Mouse (Mus musculus) gastrocnemius, postnatal 25 days (tissue): ENCODE results near the gene Pnp2. TPM values are rescaled to one million over a fixed set of nuclear protein-coding genes. Genes with fewer than 3 reads are reported as not detected.
"Not testable (repeated sequence)": the region's sequence is repeated elsewhere in the genome, so short reads cannot be mapped to it uniquely, and the experiment has no call there.

Experiments
- DNase-seq: peaks from one replicate; pipeline ENCODE4 v3.0.0; 2022
- long read RNA-seq, 2 experiments: library from polyadenylated mRNA; stranded (forward); transcript quantifications; one replicate each; pipeline ENCODE4 v2.0.0; 2021
- total RNA-seq, 2 experiments: library from RNA; stranded (reverse); gene quantifications; 1 replicate in 1 of 2; 2 replicates in 1 of 2; pipeline ENCODE4 v1.2.3; 2021

Pnp2 gene
- total RNA-seq = under 1 TPM; 0.46 to 0.49 TPM
- long read RNA-seq, experiment 1 = 0 reads
- long read RNA-seq, experiment 2 = 0 reads

DNA sequence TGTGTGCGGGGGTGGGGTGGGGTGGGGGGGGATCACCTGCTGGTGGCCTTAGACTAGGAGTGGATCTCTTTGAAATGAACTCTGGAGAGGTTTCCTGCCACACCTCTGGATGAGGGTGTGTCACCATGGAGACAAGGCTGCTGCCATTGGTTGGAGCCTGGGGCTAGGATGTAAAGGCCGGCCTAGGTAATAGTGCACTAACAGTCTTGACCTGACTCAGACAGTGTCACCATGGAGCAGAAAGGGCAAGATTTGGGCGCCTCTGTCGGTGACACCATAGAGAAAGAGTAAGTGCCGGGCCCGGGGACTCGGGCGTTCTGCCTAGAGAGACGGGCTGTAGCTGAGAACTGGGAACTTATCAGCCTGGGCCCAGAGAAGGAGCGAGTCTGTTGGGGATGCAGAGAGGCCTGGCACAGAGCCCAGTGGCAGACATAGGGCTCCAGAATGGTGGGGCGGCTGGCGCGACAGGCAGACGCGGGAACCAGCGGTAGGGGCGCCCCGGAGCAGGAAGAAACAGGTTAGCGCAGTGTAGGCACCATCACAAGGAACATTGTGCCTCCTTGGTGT is at the start of gene Pnp2:
Gene Pnp2 (plus strand): TSS at position 51 of the 567 bp plus-strand sequence.
- peak; percentile 38 for DNase-seq

DNA sequence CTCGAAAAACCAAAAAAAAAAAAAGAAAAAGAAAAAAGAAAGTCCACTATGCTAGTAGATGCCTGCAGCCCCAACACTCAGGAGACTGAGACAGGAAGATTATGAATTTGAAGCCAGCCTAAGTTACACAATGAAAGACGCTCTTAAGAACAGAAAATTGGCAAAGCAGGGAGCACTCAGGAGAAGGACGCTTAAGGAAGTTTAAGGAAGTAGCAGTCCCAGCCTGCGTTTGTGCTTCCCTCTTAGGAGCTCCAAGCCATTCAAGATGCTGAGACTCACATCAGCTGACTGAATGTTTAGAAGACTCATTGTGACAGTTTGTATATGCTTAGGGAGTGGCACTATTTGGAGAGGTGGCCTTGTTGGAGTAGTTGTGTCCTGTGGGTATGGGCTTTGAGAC is 47.7 kb upstream of the Pnp2 start:
- DNase-seq = no peak

DNA sequence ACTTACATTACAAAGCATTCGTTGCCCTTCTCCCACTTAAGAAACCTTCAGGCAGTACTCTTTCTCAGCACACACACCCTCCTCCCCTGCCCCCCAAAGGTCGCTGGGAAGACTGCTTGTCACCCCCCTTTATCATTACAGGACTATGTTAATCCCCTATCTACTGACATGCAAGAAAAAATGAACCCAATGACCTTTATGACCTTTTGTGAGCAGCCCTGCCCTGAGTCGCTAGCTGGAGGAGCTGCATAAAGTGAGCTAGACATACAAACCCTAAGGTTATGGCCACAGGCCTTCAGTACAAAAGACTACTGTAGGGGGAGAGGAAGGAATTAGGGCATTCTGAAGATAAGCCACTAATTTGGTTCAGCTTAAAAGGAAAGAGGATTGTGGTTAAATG is 44.4 kb upstream of the Pnp2 start:
- no peak for DNase-seq

DNA sequence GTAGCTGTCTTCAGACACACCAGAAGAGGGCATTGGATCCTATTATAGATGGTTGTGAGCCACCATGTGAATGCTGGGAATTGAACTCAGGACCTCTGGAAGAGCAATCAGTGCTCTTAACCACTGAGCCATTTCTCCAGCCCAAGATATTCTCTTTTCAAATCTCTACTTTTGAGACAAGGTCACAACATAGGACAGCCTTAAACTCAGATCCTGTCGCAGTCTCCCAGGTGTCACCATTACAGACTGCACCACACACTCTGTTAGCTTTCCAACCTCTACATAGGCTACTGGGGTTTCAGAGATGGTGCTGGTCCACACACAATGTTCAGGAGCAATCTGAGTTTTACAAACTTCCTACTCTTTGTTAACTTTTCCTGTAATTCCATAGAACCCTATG is 32.4 kb upstream of the Pnp2 start:
- DNase-seq = not testable (repeated sequence)

DNA sequence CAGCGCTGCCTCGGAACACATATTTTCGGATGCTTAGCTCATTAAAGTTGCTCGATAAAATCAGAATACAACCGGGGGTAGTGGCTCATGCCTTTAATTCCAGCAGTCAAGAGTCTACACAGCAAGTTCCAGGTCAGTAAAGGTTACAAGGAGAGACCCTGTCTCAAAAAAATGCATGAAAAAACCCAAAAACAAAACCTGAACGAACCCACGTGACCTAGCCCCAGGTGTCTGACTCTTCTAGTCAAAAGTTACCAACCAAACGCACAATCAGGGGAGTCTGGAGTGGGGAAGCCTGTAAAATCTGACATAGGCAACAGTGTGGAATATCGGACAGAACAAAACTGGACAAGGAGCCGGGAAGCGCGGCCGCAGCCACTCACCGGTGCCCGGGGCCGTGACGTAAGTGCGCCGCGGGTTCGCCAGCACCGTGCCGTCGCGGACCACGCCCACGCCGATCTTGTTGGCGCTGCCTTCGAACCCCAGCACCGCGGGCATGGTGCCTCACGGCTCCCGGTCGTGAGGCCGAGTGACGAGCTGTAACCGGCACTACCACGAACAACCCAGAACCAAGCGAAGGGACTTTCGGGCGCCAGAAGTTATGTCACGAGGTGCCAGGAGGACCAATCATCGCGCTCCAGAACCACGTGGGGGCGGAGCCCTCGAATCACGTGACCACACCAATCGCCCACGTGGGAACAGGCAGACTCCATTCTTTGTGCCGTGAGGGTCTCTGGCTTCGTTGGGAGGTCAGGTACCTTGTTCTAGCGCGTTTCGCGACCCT is 31.3 kb upstream of the Pnp2 start, which contains the start of the genes Osgep and Apex1:
Gene Osgep (minus strand): TSS at position 613 of the 784 bp plus-strand sequence.
Gene Apex1 (plus strand): TSS at position 688 of the 784 bp plus-strand sequence.
- DNase-seq = peak; percentile 94

DNA sequence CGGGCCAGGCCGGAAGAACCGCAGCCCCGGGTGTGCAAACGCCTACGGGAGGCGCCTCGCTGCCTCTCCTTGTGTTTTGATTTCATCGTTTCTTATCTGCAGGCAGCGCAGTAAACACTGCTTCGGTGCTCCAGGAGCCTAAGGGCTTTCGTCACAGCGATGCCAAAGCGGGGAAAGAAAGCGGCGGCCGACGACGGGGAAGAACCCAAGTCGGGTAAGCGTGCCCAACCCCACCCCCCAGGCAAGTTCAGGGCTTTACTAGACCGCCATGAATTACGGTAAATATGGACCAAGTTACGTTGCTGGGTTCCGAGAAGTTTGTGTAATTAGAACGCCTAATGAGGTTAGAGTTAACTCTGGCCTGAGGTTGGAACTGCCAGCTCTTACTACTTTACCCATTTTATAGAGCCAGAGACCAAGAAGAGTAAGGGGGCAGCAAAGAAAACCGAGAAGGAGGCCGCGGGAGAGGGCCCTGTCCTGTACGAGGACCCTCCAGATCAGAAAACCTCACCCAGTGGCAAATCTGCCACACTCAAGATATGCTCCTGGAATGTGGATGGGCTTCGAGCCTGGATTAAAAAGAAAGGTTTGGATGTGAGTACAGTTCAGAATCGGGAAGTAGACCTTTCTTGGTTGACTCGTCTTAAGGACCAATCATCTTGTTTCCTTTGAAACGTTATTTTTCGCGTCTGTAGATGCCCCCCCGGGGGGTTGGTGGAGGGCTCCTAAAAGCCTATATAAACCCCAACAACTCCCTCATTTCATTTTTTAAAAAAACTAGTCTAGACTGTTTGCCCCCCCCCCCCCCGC is 30.5 kb upstream of the Pnp2 start:
- no peak for DNase-seq

DNA sequence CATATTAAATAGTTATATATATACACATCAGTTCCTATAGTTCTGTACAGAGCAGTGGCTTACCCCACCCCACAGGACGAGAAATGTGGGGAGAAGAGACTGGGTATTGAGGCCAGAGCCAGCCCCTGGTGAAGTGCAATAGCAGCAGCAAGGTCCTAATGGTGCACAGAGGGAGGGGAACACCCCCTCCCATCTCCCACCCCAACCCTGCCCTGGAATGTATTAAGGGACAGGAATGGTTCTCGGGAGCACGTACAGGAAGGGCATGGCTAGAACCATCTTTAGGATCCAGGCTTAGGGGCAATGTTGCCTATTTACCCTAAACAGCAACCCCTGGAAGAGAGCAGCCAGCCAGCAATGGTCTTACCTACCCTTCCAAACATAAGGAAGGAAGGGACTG is 28.4 kb upstream of the Pnp2 start:
- DNase-seq = no peak

DNA sequence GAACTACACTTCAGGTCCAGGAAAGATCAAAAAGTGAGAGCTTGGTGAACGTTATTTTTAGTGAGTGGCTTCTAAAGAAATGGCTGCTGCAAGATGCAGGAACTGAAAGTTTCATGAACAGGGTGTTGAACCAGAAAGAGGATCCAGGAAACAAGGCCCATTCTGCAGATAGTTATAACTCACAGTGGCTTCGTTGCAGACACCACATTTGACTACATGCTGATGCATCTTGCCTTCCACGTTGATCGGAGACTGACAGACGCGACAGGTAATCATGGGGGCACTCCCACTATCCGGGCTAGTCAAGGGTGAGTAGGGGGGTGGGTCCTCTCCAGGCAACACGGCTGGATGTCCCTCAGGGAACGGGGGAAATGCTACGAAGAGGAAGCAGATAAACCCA is 25.8 kb upstream of the Pnp2 start:
- DNase-seq = no peak

DNA sequence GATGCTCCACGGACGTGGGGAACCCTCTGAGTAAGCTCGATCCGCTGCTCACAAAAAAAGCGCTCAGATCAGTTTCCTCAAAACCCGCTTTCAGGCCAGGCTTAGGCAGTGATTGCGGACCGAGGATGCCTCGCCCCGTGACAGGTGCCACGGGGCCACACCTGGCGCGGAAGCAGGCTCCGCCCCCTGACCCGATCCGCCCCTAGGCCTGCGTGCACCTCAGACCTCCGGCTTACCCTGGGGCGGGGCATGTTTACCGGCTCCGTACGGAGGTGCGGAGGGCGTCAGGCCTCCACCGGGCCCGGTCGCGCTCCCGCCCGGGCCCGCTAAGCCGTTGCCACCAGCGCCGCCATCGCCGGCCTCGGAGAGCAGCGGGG is 25.4 kb upstream of the Pnp2 start:
- no peak for DNase-seq

DNA sequence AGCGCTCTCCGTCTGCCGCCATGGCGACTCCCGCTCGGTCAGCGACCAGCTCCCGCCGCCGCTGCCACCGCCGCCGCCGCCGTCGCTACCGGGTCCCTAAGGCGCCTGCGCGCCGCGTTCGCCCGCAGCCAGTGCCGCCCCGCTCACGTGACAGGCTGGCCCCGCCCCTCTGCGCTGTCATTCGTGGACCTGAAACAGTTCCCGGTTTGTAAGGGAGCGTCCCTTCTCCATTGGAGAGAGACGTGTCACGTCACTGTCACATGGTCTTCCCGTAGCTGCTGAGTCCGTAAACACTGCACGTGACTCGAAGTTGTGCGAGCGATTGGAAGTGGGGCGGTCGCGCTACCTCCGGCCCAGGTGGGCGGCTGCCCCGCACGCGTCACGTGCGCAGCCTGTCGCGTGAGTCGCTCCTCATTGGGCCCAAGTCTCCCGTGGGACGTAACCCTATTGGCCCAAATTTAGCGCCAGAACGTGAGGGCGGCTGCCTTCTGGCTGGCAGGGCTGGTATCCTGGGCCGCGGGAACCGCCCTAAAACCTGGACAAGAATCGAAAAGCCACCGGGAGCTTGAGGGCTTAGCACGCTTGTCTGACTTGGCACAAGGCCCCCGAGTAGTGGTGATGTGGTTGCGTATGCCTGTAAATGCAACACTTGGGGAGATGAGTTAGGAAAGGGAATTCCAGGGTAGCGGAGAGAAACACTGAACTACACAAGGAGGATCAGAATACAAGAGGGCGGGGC is 24.9 kb upstream of the Pnp2 start, which contains the start of the genes Pip4p1 and Pnp:
Gene Pip4p1 (minus strand): TSS at position 103 of the 739 bp plus-strand sequence.
Gene Pnp (plus strand): TSS at position 329 of the 739 bp plus-strand sequence.
- DNase-seq = peak; percentile 99

- no peak for DNase-seq
Observed at GRCm38 (mm10) chr14:50931493-50932020, 24.2 kb upstream of the Pnp2 start.

- no peak for DNase-seq
Observed at GRCm38 (mm10) chr14:50936649-50937048, 19.1 kb upstream of the Pnp2 start.

DNA sequence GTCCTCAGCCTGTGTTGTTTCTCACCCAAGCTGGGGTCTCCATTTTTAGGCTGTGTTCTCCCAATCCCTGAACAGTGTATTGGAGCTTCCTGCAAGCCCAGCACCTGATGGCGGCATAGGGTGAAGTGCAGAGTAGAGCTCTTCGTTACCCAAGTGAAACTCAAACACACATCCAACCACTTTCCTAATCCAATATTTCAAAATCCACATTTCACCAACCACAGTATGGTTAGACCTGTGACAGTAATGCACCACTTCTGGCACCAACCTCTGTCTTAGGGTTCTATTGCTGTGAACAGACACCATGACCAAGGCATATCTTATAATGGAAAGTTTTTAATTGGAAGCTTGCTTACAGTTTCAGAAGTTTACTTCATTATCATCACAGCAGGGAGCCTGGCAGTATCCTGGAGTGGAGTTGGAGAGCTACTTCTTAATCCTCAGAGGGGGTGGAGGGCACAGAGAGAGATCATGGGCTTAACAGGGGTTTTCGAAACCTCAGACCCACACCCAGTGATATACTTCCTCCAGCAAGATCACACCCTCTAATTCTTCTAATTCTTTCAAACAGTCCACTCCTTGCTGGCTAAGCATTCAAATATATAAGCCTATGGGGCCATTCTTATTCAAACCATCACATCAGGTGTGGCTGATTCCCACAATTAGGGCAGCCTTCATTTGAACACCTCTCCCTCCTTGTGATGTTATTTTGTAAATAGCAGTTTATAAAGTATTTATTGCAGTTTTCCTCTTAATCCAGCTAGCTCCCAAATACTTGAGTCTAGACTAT is 17.5 kb upstream of the Pnp2 start:
- DNase-seq = no peak

DNA sequence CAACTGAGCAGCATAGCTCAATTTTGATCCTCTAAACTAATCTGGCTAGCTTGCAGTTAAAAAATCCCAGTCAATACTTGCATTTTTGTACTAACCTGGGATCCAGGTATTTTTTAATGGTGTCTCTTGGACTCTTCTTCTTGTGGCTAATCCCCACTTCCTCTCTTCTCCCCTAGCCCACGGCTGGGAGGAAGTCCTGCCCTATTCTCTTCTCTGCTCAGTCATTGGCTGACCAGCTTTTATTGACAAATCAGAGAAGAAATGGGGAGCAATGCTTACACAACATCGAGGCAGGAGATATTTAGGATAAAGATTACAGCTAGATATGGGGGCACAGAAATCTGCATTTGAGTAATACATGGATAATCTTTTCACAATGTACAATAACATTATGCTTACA is 16.9 kb upstream of the Pnp2 start:
- DNase-seq = no peak

GRCm38 (mm10) chr14:50943932-50944667 is 11.7 kb upstream of the Pnp2 start, which contains the start of gene Gm49342:
Gene Gm49342, plus strand, starts transcription at chr14:50944517.
- peak; percentile 93 for DNase-seq

DNA sequence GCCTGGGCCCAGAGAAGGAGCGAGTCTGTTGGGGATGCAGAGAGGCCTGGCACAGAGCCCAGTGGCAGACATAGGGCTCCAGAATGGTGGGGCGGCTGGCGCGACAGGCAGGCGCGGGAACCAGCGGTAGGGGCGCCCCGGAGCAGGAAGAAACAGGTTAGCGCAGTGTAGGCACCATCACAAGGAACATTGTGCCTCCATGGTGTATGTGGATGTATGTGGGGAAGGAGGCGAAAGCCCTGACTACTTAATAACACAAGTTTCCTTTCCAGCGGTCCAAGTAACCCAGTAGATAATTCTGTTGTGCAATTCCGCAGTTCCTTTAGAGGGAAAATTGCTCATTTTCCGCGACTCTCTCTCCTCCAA is 11.1 kb upstream of the Pnp2 start:
- not testable (repeated sequence) for DNase-seq

DNA sequence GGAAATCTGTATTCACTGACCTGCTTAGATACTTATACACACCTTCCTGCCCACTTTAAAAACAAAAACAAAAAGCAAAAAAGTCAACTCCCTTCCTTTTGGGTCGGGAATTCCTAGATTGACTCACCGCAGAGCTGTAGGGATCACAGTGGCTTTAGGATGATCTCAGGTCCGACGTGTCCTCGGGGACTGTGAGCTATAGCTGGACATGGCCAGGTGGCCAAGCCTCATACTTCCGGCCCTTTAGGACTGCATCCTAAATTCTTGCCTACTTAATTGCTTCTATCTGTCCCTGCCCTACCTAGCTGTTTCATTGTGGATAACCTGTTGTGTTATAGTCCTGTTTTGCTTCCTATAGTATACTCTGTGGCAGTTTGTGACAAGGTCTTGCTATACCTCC is 10.7 kb upstream of the Pnp2 start:
- not testable (repeated sequence) for DNase-seq

DNA sequence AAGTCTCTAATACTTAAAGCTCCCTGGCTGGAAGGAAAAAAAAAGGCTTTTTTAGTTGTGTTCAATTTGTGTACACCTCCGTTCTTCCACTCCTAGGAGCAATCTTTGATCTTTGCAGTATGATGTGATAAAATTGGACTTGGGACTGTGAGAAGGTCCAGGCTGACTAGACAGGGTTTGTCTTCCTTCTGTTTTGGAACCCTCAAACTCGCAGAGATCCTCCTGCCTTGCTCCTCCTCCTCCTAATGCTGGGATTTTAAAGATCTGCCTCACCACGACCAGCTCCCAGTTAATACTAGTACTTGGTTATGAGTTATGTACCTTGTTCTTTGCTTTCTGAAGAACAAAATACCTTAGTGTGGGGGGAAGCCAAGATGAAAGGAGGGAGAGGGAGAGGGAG is 10.3 kb upstream of the Pnp2 start:
- not testable (repeated sequence) for DNase-seq

GRCm38 (mm10) chr14:50955487-50955886 is 305 bp upstream of the Pnp2 start:
- DNase-seq = no peak

DNA sequence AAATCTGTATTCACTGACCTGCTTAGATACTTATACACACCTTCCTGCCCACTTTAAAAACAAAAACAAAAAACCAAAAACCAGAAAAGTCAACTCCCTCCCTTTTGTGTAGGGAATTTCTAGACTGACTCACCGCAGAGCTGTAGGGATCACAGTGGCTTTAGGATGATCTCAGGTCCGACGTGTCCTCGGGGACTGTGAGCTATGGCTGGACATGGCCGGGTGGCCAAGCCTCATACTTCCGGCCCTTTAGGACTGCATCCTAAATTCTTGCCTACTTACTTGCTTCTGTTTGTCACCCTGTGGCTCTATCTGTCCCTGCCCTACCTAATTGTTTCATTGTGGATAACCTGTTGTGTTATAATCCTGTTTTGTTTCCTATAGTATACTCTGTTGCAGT is 932 bp downstream of the Pnp2 start:
- not testable (repeated sequence) for DNase-seq
